Mouse (Mus musculus) myocyte (in vitro differentiated cells): Measurements from ENCODE around the gene Uncx.

Experiments used
- POLR2A ChIP-seq: IDR thresholded peaks from one replicate; pipeline ENCODE4 v1.6.1; 2011; ENCODE audit warnings: low read depth, mild to moderate bottlenecking, control low read depth, moderate library complexity; ENCODE audit not compliant: insufficient read length
- TCF3 ChIP-seq: IDR thresholded peaks from one replicate; pipeline ENCODE4 v1.6.1; 2011; ENCODE audit warnings: low read depth, control low read depth; ENCODE audit not compliant: insufficient read length
- USF1 ChIP-seq: IDR thresholded peaks from one replicate; pipeline ENCODE4 v1.6.1; 2011; ENCODE audit warnings: low read depth, mild to moderate bottlenecking, control low read depth, moderate library complexity

DNA sequence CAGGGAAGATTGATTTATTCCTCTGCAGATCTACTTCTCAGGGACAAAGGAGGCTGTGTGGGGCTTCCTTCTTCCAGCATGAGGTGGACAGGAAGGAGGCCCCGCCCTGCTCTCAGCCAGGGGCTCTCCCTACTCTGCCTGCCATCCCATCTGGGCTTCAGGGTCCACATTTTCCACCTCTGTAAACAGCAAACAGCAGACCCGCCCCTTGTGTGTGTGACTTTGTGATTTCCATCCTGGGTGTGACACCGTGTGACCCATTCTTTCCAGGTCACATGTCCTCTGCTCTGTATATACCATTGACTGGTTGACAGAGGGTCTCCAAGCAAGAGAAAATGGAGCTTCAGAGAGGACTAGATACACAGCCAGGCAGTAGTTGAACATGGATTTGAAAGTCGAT is 22.2 kb downstream of the Uncx start:
- TF ChIP-seq POLR2A (no peak), USF1 (no peak), TCF3 (no peak)
